Mouse (Mus musculus) adipocyte (in vitro differentiated cells): Measurements from ENCODE around the gene Doc2a.

ENCODE experiments used
- DNase-seq: peaks from one replicate; pipeline ENCODE4 v3.0.0-alpha.2; 2016; ENCODE audit warnings: low spot score

The Doc2a gene

GRCm38 (mm10) chr7:126823940-126824339 lies 23.3 kb upstream of the Doc2a start:
- no peak for DNase-seq

DNA sequence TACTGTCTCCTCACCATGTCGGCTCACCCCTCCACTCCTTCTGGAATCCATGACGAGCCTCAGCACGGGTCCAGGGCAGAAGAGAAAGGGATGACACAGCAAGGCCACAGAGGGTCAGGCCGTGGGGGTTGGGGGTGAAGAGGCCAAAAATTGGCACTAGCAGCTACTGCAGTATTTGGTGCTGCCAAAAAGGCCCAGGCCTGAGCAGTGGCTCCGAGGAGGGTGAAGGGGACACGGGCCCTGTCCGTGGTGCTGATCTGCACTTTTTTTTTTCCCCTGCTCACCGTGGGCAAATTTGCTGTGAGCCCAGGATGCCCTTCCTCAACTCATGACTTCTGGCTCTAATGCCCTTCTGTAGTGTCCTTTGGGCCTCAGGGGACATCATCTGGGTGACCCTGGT lies 21.8 kb upstream of the Doc2a start:
- DNase-seq = peak; percentile 65

GRCm38 (mm10) chr7:126825952-126826351 lies 21.3 kb upstream of the Doc2a start:
- DNase-seq = no peak

DNA sequence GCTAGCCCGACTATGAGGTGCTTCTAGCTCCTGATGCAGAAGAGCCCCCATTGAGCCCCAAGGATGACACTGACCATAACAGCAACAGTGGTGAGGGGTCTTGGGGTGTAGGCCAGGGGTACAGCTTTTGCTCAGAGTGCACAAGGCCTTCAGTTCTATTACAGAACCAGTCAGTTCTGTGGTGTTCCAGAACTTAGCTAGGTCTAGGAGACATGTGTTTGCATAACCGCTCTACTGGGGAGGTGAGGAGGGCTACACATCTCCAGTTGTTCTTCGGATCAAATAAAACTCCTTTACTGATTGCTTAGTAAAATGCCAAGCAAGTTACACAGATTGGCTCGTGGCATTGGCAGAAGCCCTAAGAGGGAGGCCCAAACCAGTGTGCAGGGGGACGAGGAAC lies 15.7 kb upstream of the Doc2a start, which contains the start of gene 4930451I11Rik:
4930451I11Rik (minus strand) TSS at position 101 of the 400 bp plus-strand sequence.
- DNase-seq = no peak

GRCm38 (mm10) chr7:126832036-126832598 lies 15.1 kb upstream of the Doc2a start:
- peak; percentile 54 for DNase-seq

- no peak for DNase-seq
These were observed 13.9 kb upstream of the Doc2a start for GRCm38 (mm10) chr7:126833294-126833693.

- no peak for DNase-seq
These were observed 3.9 kb upstream of the Doc2a start for GRCm38 (mm10) chr7:126843276-126843675.

GRCm38 (mm10) chr7:126845516-126845915 lies 1.7 kb upstream of the Doc2a start:
- no peak for DNase-seq

DNA sequence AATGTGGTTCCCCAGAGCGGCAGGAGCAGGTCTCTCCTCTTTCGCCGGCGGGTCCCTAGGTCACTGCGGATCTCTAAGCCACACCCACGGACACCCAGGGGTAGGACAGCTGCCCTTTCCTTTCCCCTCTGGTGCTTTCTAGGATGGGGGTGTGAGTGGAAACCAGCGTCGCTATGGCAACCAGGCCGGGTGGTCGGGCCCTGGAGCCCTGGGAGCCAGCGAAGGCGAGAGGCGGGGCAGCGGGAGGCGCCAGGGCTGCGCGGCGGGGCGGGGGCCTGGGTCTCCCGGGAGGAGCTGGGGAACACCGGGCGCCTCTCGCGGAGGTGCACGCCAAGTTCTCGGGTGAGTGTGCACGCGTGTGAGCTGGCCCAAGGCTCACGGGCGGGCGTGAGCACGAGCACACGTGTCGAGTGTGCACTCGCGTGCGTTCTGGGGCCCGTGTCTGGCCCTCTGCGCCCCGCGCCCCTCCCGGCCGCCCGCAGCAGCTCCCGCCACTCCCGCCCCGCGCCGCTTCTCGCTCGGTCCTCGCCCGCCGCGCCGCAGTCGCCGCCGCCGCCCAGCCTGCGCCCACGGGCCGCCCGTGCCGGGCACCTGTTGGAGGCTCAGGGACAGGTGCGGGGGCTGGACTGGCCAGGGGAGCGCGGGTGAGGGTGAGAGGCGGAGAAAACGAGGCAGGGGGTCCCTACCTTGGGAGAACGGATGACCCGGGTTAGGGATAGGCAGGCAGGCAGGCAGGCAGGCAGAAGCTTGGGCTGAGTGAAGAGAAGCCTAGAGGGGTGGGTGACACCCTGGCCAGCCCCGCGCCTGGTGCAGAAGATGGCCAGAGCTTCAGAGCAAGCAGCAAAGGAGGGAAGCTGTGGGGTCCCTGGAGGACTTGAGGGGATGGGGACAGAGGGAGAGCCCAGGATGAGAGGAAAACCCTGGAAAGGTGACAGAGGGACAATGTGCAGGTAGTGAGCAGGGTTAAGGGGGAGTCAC lies 494 bp downstream of the Doc2a start:
- DNase-seq = no peak

GRCm38 (mm10) chr7:126848794-126849193 lies 1.6 kb downstream of the Doc2a start:
- no peak for DNase-seq

- DNase-seq = no peak
These were observed 2.9 kb downstream of the Doc2a start for GRCm38 (mm10) chr7:126850161-126850560.

GRCm38 (mm10) chr7:126851192-126851591 lies 4.0 kb downstream of the Doc2a start:
- DNase-seq = no peak

- DNase-seq = no peak
These were observed 6.2 kb downstream of the Doc2a start for GRCm38 (mm10) chr7:126853454-126853853.

DNA sequence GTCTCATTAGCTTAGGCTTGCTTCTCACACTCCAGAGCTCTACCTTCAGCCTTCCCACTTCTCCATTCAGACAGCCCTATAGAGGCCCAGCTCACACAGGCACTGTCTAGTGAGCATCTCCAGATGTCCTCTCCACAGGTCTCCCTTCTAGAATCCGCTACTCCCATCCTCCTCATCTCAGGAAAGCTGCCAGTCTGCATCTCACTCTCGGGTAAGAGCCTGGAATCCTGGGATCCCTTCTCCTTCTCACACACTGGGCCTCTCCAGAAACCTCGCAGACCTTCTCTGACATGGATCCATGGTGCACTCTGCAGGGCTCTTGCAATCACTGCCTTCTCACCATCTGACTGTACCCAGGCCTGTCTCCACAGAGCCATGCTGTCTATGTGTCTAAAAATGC lies 8.4 kb downstream of the Doc2a start:
- no peak for DNase-seq

- DNase-seq = no peak
These were observed 9.7 kb downstream of the Doc2a start for GRCm38 (mm10) chr7:126856741-126857420.

DNA sequence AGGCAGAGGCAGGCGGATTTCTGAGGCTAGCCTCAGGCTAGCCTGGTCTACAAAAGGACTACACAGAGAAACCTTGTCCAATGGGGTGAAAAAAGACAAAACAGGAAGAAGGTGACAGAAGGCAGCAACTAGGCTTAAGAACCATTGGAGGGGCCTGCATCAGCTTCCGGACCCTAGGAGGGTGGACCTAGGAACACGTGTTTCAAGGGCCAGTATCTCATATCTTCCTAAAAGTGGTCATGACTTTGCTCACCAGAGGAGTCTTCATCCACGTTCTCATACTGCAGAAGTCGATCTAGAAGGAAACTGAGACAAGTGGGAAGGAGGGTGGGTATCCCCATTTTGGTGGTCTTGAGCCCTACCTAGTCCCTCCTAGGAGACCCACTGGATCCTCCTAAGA lies 13.8 kb downstream of the Doc2a start:
- no peak for DNase-seq

DNA sequence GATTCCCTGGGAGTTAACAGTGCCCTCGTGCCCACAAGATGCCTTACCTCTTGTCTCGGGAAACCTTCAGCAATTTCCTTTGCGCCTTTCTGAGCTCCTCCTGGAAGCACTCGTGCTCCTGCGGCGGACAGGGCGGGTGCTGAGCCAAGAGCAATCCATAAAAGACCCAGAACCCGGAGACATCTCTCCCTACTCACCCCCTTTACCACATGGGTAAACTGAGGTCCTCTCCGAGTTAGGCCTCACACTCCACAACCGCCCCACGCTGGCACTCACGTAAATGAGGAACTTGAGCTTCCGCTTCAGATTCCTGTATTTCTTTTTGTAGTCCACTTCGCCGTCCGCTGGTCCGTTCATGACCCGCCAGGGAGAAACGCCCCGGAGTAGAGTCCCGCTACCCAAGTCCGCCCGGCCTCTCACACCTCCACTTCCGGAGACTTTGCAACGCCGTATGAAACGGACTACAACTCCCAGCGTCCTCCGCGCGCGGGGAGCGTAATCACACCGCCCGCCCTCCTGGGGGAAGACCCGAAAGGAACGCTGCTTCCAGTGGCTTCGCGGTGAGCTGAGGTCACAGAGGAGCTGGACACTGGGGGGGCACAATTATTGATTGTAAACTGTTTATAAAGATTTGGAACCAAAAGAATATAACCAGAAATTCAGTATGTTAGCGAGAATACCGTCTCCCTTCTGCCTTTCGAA lies 14.4 kb downstream of the Doc2a start, which contains the start of gene Hirip3:
Hirip3 (plus strand) TSS at position 544 of the 702 bp plus-strand sequence.
- DNase-seq = peak; percentile 88

DNA sequence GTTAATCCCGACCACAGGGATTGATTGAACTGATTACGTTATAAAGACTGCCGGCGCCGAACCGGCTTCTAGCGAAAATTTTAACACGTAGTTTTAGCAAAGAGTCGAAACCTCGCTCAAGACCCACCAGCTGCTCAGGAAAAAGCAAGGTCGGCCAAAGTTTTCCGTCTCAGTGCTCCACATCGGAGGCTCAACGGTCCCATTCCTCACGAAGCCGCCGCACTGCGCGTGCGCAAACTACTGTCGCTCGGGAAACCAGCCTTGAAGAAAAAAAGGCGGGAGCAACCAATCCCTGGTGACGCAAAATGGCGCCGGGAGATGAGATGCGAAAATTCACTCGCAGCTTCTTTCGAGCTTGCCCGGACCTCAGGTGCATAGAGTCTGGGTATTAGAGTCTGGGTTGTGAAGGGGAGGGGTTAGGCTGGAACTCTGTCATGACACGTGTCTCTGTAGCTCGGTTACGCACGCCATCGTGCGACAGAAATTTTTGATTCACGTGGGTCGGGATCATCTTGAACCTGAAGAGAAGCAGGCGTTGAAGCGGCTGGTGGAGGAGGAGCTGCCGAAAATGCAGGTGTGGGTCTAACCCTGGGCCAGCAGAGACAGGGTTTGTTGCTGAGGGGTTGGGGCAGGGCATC lies 15.1 kb downstream of the Doc2a start, which contains the start of gene Ino80e:
Ino80e (minus strand) TSS at position 231 of the 638 bp plus-strand sequence.
- peak; percentile 93 for DNase-seq

- DNase-seq = no peak
These were observed 16.6 kb downstream of the Doc2a start for GRCm38 (mm10) chr7:126863791-126864190.

- DNase-seq = no peak
These were observed 20.3 kb downstream of the Doc2a start for GRCm38 (mm10) chr7:126867534-126867933.

DNA sequence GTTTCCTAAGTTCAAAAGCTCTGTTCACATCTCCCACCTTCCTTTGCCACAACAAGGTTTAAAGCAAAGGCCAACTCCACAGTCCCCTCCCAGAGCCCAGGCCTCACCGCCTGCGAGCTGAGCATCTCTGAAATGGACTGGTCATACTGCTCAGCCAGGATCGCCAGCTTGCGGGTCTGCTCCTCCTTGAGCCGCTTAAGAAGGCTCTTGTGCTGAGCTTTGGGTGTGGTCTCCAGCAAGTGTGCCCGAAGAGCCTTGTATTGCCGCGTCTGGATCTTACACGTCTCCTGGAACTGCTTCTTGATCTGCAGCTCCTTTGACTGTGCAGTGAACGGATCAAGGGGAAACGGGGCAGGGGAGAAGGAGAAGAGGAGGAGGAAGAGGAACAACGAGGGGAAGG lies 20.8 kb downstream of the Doc2a start:
- no peak for DNase-seq
